Mouse (Mus musculus): ENCODE measurements around the gene Zfp229. TPM values are rescaled to one million over a fixed set of nuclear protein-coding genes. Genes with fewer than 3 reads are reported as not detected.
"Not testable (repeated sequence)": the region's sequence is repeated elsewhere in the genome, so short reads cannot be mapped to it uniquely, and the experiment has no call there.

The Zfp229 gene
- polyA plus RNA-seq, 1 experiment from 2014 or later: 7.1 TPM

DNA sequence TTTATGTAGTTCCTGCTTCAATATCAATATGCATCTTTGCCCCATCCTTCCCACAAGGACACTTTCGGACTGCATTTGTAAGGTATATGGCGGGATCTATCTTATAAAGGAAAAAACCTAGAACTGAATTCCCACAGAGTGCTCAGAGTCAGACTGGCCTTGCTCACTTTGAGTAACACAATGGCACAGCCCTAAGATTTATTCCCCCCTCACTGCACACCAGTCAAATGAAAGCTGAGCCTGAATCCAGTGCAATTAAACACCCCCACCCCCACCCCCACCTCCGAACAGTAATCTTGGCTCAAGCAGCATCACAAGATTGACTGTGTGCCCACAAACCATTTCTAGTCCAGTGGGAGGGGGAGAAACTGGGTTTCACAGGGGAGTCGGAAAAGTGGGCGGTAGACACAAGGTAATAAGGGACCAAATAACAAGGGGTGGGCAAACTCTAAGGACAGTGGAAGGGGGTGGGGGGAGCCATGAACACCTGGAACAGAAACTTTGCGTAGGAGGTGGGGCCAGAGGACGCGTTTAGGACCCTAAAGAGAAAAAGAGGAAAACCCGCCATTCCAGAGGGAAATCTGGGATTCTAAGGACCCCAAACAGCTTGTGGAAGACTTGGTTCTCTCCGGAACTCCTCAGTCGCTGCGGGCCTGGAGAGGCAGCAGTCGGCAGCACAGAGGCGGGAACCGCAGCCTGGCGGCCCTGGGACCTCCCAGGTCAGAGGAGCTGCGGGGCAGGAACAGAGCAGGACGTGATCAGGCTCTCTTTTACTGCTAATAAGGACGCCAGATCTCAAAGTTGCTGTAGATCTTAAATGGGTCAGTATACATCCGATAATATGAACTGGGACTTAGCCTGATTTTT is 23.0 kb downstream of the Zfp229 start:
- Histone ChIP-seq H3K9ac (0 out of 2 replicates have a peak overlapping the region, but pooled peaks have one; percentile 18), H3K36me3 (no peaks in the 10 kb centered on the region), H3K4me2 (peak overlapping the region; percentile 59), H3K27ac (no peak overlapping the region), H3K27me3 (no peaks in the 10 kb centered on the region), H3K4me1 (peaks cover 4% of the 10 kb centered on the region; the same call in 1 of the 2 replicates), H3K4me3 (peak overlapping the region; percentile 36), H3K9me3 (no peaks in the 10 kb centered on the region)
- no peak for ATAC-seq (ENCODE audit: insufficient number of reproducible peaks, low FRiP score, low TSS enrichment, low read depth)
- whole genome bisulfite sequencing: 10% methylated on average over 20 of the region's 20 CpGs

DNA sequence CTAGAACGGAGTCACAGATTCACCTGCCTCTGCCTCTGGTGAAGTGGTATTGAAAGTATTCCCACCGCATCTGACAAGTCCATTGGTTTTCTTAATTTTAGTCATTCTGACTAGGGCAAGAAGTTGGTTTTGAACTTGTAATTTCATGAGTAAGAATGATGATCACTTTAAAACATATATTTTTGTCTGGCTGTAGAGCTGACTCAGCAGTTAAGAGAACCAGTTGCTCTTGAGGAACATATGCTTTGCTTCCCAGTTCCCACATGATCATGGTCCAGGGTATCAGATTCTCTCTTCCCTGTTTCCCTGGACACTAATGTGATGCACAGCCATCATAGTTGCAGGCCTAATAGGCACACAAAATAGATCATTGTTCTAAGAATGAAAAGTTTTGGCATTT is 39.7 kb downstream of the Zfp229 start:
- WGBS: 87% methylated on average over 2 of the region's 2 CpGs
- Histone ChIP-seq H3K4me1 (no peaks in the 10 kb centered on the region), H3K9ac (no peak overlapping the region), H3K4me3 (no peak overlapping the region), H3K36me3 (no peaks in the 10 kb centered on the region), H3K9me3 (no peaks in the 10 kb centered on the region), H3K27me3 (no peaks in the 10 kb centered on the region), H3K4me2 (no peak overlapping the region), H3K27ac (no peak overlapping the region)
- no peak for ATAC-seq (ENCODE audit: insufficient number of reproducible peaks, low FRiP score, low TSS enrichment, low read depth)

DNA sequence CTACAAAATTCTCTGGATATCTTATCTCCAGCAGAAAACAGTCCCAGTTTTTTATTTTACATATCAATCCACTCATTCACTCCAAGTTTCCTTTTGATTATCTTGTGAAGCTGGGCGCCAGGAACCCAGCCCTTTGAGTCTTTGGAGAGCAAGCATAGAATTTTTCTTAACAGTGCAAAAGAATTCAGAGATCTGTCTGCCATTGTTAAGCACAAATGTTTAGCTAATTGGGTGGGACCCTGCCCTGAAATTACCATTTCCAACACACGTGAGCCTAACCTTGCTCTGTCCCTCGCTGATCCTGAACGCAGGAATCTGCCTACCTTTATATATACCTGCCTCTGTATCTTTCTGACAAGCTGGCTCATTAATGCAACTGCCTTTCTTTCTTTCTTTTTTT is 61.7 kb downstream of the Zfp229 start:
- no peak for ATAC-seq (ENCODE audit: insufficient number of reproducible peaks, low FRiP score, low TSS enrichment, low read depth)
- no peaks in the 10 kb centered on the region for H3K27me3 ChIP-seq
- H3K27ac ChIP-seq: no peak overlapping the region
- no peaks in the 10 kb centered on the region for H3K9me3 ChIP-seq
- H3K4me3 ChIP-seq: no peak overlapping the region
- 77% methylated on average over 4 of the region's 4 CpGs for WGBS
- H3K9ac ChIP-seq: no peak overlapping the region
- H3K4me1 ChIP-seq: no peaks in the 10 kb centered on the region
- no peak overlapping the region for H3K4me2 ChIP-seq
- H3K36me3 ChIP-seq: no peaks in the 10 kb centered on the region

DNA sequence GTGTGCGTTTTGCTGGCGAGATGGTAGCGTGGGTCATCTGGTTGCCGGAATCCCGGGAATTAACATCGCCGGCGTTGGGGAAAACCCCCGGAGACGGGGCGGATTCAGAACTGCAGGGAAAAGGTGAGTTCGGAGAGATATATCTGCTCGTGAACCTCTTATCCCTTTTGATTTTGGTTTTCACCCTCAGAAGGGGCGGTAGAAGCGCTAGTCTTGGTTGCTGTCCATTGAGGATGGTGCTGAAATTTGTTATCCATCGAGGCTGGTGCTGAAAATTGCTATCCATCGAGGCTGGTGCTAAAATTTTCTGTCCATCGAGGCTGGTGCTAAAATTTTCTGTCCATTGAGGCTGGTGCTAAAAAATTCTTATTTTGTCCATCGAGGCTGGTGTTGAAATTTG is 70.8 kb downstream of the Zfp229 start:
- 42% methylated on average over 19 of the region's 19 CpGs for WGBS
- not testable (repeated sequence) for ATAC-seq (ENCODE audit: insufficient number of reproducible peaks, low FRiP score, low TSS enrichment, low read depth); H3K36me3 ChIP-seq; H3K4me3 ChIP-seq; H3K9me3 ChIP-seq; H3K4me1 ChIP-seq; H3K27ac ChIP-seq; H3K9ac ChIP-seq; H3K27me3 ChIP-seq; H3K4me2 ChIP-seq

Other genes with a start within 250 kb of the Zfp229 start
- 10.6 and 11.4 TPM in 2 replicates for gene Zfp53, start 241.8 kb upstream of the Zfp229 start, polyA plus RNA-seq (2015; fragmentation: Nextera tagmentation; extraction: Ambion mirVana)
- 5.4 and 5.5 TPM in 2 replicates for gene Zfp52, start 195.3 kb upstream of the Zfp229 start, polyA plus RNA-seq (2015; fragmentation: Nextera tagmentation; extraction: Ambion mirVana)
- 19.9 and 22.3 TPM in 2 replicates for gene Zfp948, start 163.8 kb upstream of the Zfp229 start, polyA plus RNA-seq (2015; fragmentation: Nextera tagmentation; extraction: Ambion mirVana)
- gene Zfp983, start 80.2 kb upstream of the Zfp229 start, polyA plus RNA-seq (2015; fragmentation: Nextera tagmentation; extraction: Ambion mirVana): 4.9 and 5.1 TPM in 2 replicates
- 8.3 and 9.0 TPM in 2 replicates for gene Gm10226, start 38.9 kb upstream of the Zfp229 start, polyA plus RNA-seq (2015; fragmentation: Nextera tagmentation; extraction: Ambion mirVana)
- 9.9 and 11.5 TPM in 2 replicates for gene Zfp760, start 23.1 kb upstream of the Zfp229 start, polyA plus RNA-seq (2015; fragmentation: Nextera tagmentation; extraction: Ambion mirVana)
- 6.5 and 7.2 TPM in 2 replicates for gene Zfp820, start 115.0 kb downstream of the Zfp229 start, polyA plus RNA-seq (2015; fragmentation: Nextera tagmentation; extraction: Ambion mirVana)
- 6.3 and 6.9 TPM in 2 replicates for gene Zfp995, start 179.1 kb downstream of the Zfp229 start, polyA plus RNA-seq (2015; fragmentation: Nextera tagmentation; extraction: Ambion mirVana)
- gene Zfp942, start 231.7 kb downstream of the Zfp229 start, polyA plus RNA-seq (2015; fragmentation: Nextera tagmentation; extraction: Ambion mirVana): 19.7 and 19.8 TPM in 2 replicates
- 17.2 and 18.5 TPM in 2 replicates for gene Zfp943, start 231.8 kb downstream of the Zfp229 start, polyA plus RNA-seq (2015; fragmentation: Nextera tagmentation; extraction: Ambion mirVana)

Measured in limb, embryonic 15.5 days (tissue).